26 mouse cellular contexts compared by ENCODE assay signal in genomic region chr9:97226074-97226473, GRCm38 (mm10).
"Had no signal": no experiment of that assay in that cellular context is flagged by ENCODE, and none has a peak within 500 bp of the region (broad histone marks: within the 10 kb centered on the region; RNA-seq: fewer than 3 reads in every experiment).

No protein-coding gene starts in this region.

- H3K4me1 ChIP-seq: limb, embryonic 12.5 days; limb, embryonic 15.5 days had no signal

- H3K4me3 ChIP-seq: layer of hippocampus, adult 2 months; left cerebral cortex, adult 2 months; limb, embryonic 12.5 days; limb, embryonic 15.5 days; midbrain, embryonic 12.5 days; midbrain, embryonic 15.5 days; neural tube, embryonic 12.5 days; neural tube, embryonic 15.5 days had no signal

- H3K9ac ChIP-seq: limb, embryonic 12.5 days; limb, embryonic 15.5 days; liver, embryonic 14.5 days; liver, postnatal 0 days; midbrain, embryonic 12.5 days; midbrain, embryonic 15.5 days; neural tube, embryonic 12.5 days; neural tube, embryonic 15.5 days had no signal

- ATAC-seq: hindbrain, postnatal 0 days; inflammation-experienced regulatory T-cells, adult 6 months; liver, postnatal 0 days; midbrain, embryonic 15.5 days had no signal

- H3K27ac ChIP-seq: hindbrain, postnatal 0 days; layer of hippocampus, adult 2 months; left cerebral cortex, adult 2 months; limb, embryonic 12.5 days; limb, embryonic 15.5 days; liver, embryonic 14.5 days; macrophage; midbrain, embryonic 15.5 days; neural tube, embryonic 12.5 days; neural tube, embryonic 15.5 days; stomach, postnatal 0 days had no signal

- H3K9me3 ChIP-seq: limb, embryonic 12.5 days; limb, embryonic 15.5 days; midbrain, embryonic 12.5 days; midbrain, embryonic 15.5 days; neural tube, embryonic 12.5 days; neural tube, embryonic 15.5 days had no signal

- H3K36me3 ChIP-seq: limb, embryonic 12.5 days; limb, embryonic 15.5 days; midbrain, embryonic 12.5 days; midbrain, embryonic 15.5 days; neural tube, embryonic 12.5 days; neural tube, embryonic 15.5 days had no signal

- H3K4me2 ChIP-seq: limb, embryonic 12.5 days; limb, embryonic 15.5 days; liver, embryonic 11.5 days; midbrain, embryonic 12.5 days; midbrain, embryonic 15.5 days; neural tube, embryonic 12.5 days; neural tube, embryonic 15.5 days had no signal

- H3K27me3 ChIP-seq: limb, embryonic 15.5 days; midbrain, embryonic 12.5 days; midbrain, embryonic 15.5 days; neural tube, embryonic 12.5 days; neural tube, embryonic 15.5 days had no signal

- DNase-seq: kidney, adult 11 months; kidney, adult 9 months; kidney, postnatal 14 days; kidney, postnatal 4 days; layer of hippocampus, postnatal 36 days; left cerebral cortex, postnatal 4 days; liver, postnatal 0 days; right cerebral cortex, adult 18-20 months; right cerebral cortex, postnatal 14 days; right cerebral cortex, postnatal 4 days; thymus, adult 2 months; thymus, postnatal 14 days had no signal
